Mouse (Mus musculus) brain, embryonic 18.5 days (tissue): Measurements from ENCODE around the gene Nkain1.

Experiments
- DNase-seq: peaks from one replicate; pipeline ENCODE4 v3.0.0-alpha.2; 2012; ENCODE audit warnings: low read depth, low spot score

The Nkain1 gene

DNA sequence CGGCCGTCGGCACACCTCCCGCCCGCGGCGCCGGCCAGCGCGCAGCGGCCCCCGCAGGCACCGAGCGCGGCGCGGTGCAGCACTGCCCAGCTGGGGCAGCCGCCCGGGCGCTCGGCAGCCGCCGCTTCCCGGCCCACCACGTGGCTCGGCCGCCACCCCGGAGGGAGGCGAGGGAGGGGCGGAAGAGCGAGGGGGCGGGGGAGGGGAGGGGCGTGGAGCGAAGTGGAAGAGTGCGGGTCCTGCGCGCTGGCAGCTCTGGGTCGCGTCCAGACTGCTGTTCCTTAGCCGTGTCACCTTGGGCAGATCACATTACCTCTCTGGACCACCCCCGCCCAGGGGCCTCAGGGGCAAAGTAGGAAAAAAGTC is at the start of gene Nkain1:
Gene Nkain1 (minus strand): TSS at position 126 of the 366 bp plus-strand sequence.
- no peak for DNase-seq

DNA sequence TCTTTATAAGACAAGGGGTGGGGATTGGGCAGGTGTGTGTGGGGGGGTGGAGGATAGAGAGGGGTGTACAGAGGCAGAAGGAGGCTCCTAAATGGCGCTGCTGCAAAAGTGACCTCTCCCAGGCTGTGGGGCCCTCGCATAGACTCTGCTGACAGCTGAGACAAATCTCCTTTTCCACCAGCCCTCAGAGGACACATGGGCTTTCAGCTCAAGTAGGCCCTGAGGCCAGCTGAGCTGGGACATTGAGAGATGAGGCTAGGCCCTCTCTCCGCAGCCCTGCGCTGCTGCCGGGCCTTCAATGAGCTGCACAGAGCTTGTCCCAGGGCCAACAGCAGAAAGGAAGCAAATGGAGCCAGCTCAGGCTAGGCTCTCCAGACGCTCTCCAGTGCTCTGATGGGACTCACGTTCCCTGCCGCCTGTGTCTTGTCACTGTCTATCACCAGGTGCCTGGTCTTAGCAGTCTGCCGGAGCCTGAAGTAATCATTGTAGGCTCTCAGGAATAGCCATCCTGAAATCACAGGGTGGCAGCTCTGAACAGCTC is 4.8 kb upstream of the Nkain1 start:
- no peak for DNase-seq

DNA sequence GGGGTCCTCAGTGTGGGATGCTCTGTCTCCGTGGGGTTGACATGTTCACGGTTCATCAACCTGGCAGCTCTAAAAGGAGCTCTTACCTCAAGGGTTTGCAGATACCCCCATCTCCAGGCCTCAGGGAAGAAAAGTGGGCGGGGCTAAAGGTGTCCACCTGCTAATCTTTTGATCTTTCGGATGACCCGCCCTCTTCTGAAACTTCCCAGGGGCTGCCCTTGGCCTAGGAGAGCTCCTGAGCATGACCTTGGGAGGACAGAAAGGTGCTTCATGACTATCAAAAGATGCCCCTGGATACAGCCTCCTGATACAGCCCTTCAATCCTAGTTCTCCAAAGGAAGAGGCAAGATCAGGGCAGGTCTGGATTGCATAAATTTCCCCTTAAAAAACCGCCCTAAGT is 3.1 kb upstream of the Nkain1 start:
- no peak for DNase-seq

DNA sequence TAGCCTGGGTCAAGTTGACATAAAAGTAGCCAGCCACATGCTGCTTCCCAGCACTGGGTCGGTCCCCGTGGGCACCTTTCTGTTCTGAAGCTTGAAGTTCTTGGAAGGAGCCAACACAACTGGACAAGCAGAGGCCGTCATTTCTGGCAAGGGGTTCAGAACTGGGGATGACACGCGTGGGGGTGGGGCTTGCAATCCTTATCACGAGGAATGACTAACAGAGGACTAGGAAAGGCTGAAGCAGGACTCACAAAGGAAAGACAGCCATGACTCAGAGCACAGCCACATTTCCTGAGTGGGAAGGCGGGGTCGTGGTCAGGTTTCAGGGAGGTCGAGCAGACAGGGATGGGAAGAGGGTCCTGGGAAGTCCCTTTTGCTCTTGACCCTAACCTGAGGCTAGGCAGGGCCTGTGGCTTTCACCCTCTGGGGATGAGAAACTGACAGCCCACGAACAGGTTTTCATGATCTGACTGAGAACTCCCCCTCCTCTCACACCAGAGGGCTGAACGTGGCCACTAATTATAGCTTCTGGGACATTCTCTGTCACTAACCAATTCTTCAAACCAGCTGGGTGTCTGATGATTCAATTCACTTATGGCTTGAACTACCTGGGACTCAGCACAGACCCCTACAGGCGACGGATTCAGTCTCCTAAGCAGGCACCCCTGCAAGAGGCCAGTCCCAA is 2.4 kb upstream of the Nkain1 start:
- no peak for DNase-seq

GRCm38 (mm10) chr4:130575533-130575932 is 1.6 kb upstream of the Nkain1 start:
- DNase-seq, result no peak

DNA sequence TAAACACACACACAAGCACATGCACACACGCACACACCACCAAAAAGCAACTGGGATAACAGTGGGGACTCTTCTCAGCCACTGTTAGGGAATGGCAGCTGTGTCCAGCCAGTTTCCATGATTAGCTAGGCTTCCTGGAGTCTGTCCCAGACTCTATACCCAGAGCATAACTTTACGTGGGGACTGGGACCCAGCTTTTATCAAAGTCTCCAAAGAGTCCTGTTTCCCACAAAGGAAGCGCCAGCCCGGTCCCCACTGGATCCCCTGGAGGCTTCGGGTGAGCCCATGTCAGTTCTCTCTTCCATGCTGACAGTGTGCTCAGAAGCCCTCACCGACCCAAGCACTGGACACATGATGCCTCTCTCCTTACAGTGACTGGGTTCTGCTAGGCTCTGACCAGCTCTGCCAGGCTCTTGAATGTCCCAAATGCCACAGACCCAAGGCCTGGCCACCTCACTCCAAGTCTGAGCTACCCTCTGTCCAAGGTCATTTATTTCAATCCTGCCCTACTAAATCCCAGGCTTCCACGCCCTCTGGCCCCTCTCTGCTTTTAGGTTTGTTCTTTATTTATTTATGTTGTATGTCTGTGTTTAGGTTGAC is 988 bp upstream of the Nkain1 start:
- DNase-seq, result no peak

GRCm38 (mm10) chr4:130573351-130574047 is 474 bp downstream of the Nkain1 start:
- DNase-seq, result no peak

GRCm38 (mm10) chr4:130573012-130573350 is 992 bp downstream of the Nkain1 start:
- no peak for DNase-seq

DNA sequence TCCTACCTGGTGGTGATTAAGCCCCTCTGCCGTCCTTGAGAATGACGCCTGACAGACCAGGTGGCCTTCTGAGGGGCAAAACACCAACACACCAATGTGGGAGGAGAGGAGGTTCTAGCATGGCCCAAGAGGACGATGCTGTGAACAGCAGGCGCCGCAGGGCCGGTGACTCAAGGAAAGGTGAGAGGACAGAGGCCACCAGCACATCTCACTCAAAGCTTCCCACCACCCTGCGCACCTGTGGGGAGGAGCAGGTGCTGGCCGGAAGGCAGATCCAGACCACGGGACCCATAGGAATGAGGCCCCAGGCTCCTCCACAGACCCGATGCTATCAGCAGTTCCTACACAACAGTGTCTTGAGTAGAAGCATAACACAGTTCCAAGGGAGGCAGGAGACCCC is 1.4 kb downstream of the Nkain1 start:
- DNase-seq, result no peak

GRCm38 (mm10) chr4:130570941-130571720 is 2.8 kb downstream of the Nkain1 start:
- DNase-seq, result no peak

DNA sequence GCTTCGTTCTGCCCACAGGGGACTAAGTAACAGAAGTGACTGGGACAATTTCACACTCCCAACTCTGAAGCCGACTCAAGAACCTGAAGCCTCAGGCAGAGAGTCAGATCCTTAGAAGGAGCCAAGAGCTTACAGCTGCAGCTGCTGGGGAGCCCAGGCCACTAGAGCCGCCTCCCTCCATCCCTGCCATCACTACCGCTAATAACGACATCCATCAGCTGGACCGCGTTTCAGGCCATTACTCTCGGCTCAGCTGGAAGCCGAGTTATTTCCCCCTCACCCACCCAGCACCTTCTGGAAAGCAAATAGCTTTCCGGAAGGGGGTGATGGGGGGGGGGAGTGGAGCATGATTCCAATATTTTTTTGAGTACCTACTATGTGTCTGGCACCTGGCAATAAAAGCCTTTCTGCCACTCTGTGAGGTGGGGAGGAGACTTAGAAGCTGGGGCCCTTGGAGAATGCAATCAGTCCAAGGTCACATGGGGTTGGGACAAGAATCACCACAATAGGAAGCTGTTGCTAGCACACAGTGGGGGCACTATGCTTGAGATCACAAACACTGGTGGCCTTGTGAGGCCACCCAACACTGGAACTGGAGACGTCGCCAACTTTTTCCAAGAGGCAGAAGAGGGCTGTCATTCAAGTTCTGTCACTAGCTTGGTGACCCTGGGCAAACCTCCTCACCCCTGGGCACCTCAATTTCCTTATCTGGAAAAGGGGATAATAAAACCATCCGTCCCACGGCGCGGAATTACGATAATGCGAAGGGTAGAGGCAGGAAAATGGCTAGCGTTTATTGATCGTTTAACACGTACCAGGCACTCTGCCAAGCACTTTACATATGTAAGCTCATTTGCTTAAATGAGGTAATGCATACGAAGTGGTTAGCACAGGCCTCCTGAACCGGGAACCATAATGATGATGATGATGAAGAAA is 5.7 kb downstream of the Nkain1 start:
- DNase-seq, result no peak

- DNase-seq, result no peak
Observed at GRCm38 (mm10) chr4:130563820-130564219, 10.2 kb downstream of the Nkain1 start.

DNA sequence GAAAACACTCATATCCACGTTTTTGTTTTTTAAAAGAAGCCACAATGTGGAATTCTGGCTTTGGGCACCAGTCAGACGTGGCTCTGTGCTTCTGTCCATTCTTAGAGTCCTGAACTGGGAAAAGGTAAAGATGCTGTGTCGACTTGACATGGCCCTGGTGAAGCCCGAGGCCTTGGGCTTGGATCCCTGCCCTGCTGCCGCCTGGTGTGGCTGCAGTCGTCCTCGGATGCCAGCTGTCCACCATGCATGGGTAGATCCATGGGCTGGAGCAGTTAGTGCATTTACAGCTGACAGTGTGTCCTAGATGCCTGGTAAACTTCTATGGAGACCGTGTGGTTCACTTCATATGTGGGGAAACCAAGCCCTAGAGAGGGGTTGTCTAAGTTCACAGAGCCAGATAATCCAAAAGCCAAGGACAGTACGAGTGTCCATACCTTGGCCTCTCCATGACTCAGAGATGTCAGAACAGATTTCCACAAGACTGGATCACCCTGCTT is 10.7 kb downstream of the Nkain1 start:
- no peak for DNase-seq

DNA sequence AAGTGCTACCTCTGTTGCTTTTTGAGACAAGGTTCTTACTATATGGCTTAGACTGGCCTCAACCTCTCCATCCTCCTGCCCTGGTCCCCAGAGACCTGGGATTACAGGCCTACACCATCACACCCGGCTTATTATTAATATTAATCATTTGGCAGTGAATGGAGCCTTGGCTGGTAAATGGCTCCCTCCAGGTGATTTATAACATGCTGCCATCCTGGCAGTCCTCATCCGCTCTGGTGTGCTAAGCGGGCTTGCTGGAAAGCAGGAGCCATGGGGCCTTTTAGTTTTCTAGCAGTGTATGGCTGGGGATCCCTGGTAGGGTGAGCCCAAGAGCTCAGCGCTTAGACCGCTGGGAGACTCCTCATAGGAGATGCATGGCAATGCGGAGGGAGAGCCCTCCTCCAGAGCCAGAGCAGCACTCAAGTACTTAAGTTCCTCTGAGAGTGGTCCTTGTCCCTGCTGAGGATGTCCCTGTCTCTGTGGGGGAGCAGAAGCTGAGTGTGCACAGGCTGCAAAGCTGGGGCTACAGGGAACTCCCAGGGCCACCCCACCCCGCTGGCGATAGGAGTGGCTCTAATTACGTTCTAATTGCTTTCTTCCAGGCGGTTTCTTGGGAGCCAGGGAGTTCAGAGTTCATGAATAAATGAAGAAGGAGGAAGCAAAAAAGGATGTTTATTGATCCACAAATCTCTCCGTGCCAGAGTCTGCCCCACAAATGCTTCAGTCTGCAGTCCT is 13.2 kb downstream of the Nkain1 start:
- DNase-seq, result no peak

DNA sequence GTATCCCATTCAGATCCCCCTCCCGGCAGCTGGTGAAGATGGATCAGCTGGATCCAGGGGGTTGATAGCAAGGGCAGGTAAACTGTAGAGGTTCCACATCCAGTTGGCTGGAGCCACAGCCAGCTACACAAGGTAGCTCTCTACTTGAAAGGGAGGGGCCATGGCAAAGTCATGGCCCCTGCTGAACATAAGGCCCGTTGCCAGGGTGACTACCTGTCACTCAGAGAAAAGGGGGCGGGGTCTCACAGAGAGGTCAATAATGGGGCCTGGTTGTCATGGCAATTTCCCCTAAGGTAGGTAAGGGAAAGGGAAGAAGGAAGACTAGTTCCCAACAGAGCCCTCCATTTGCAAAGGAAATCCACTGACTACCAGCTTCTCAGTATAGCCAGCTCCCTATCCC is 14.8 kb downstream of the Nkain1 start:
- DNase-seq, result no peak

GRCm38 (mm10) chr4:130557852-130558251 is 16.1 kb downstream of the Nkain1 start:
- DNase-seq, result no peak

- no peak for DNase-seq
Observed at GRCm38 (mm10) chr4:130556992-130557391, 17.0 kb downstream of the Nkain1 start.

DNA sequence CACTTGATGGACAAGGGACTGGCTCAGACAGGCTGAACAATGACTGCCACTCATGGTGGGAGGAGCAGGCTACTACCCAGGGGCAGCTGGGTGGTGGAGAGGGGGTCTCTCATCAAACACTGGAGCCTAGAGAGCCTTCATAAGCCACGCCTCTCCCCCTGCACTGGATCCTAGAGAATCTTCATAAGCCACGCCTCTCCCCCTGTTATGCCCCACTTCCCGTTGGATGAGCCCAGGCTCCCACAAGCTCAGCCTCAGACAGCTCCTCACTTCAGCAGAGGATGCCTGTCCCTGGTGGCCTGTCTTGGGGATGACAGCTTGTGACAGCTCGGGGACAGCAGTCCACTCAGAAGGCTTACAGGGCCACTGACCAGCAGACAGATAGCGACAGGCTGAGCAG is 17.7 kb downstream of the Nkain1 start:
- no peak for DNase-seq

DNA sequence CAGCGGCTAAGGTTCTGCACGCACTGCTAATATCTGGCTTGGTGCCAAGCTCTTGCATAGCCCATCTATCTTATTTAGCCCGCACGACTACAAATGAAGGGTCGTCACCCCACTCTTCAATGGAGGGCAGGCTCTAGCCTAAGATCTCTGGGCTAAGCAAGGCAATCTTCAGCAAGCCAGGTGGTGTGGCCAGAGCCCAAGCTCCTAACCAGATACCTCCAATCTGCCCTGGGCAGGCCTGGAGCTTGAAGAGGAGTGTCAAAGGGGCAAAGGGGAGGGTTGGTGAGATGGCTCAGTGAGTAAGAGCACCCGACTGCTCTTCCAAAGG is 20.9 kb downstream of the Nkain1 start:
- no peak for DNase-seq
